Mouse (Mus musculus): ENCODE data around the gene Brd1. TPM values are rescaled to one million over a fixed set of nuclear protein-coding genes. Genes with fewer than 3 reads are reported as not detected.

Brd1 gene
- total RNA-seq, 2 experiments from 2014 or later: 40.9 to 52.5 TPM

- ATAC-seq (replicated peaks; ENCODE audit: poor library complexity, severe bottlenecking): no peak
Measured at GRCm38 (mm10) chr15:88692720-88693119, 41.3 kb downstream of the Brd1 start.

GRCm38 (mm10) chr15:88691129-88691528, 42.9 kb downstream of the Brd1 start:
- no peak for ATAC-seq (replicated peaks; ENCODE audit: poor library complexity, severe bottlenecking)

GRCm38 (mm10) chr15:88688120-88688519, 45.9 kb downstream of the Brd1 start:
- no peak for ATAC-seq (replicated peaks; ENCODE audit: poor library complexity, severe bottlenecking)

- ATAC-seq (replicated peaks; ENCODE audit: poor library complexity, severe bottlenecking): no peak
Measured at GRCm38 (mm10) chr15:88686725-88687124, 47.3 kb downstream of the Brd1 start.

DNA sequence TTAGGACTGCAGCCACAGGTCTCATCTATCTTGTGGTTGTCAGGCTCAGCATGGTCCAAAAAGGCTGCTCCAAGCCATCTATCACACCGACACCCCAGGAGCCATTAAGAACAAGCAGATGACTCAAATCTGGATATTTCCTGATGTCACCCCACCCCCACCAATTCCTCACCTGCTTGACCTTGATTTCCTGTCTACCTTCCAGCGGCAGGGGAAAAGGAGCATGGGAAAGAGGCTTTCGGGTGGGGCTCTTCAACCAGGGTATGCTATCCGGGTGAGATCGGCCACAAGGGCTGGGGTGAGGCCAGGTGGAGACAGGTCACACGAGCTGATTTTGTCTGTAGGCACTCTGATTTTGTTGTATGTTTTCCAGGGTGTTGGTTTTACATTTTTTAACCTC, 50.0 kb downstream of the Brd1 start:
- 0 out of 2 replicates have a peak, but pooled peaks have one; percentile 25 for ATAC-seq (replicated peaks; ENCODE audit: poor library complexity, severe bottlenecking)

DNA sequence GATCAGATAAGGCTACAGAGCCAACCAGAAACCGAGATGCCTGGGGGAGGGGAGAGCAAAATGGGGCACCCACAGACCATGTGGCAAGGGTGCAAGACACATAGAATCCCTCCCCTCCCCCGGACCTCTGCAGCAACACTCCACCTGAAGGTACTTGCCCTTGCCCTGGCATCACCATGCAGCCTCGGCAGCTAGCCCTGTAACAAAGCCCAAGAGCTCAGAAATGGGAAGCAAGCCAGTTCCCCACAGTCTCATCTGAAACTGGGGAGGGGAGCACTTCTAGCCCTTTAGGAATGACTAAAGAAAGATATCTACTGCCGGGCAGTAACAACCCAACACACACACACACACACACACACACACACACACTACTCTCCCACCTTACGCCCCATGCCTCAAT, 53.1 kb downstream of the Brd1 start:
- ATAC-seq (replicated peaks; ENCODE audit: poor library complexity, severe bottlenecking): 0 out of 2 replicates have a peak, but pooled peaks have one; percentile 15

- no peak for ATAC-seq (replicated peaks; ENCODE audit: poor library complexity, severe bottlenecking)
Measured at GRCm38 (mm10) chr15:88677568-88677967, 56.5 kb downstream of the Brd1 start.

DNA sequence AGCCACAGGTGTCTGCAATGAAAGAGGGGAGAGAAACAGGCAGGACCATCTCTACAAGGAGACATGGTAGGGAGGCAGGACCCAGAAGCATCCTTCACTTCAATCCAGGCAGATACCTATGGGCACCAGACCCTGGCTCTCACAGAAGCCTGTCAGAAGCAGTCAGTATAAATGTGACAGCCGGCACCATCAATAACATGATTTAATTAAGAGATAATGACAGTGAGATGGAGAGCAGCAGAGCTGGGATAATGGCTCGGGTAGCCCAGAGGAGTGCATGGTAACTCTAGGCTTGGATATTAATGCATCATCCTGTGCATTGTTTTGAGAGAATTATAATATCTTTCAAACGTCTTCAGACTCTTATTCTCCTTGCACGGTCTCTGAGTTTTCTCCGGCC, 58.0 kb downstream of the Brd1 start:
- no peak for ATAC-seq (replicated peaks; ENCODE audit: poor library complexity, severe bottlenecking)

DNA sequence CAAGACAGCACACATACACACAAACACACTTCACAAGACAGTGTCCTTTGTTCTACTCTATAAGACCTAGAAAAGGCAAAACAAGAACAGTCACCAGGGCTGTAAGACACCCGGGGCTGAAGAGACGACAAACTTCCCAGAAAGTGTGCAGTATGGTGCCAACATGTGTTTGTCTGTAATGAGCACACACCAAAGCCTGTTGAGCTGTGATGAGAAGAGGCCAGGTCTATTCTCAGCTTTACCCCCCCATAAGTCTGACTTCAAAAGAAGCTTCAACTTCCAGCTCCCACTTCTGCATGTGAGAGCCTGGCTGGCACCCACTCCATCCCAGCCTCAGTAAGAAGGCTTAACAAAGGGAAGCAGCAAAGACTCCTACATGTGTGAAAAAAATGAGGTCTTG, 65.3 kb downstream of the Brd1 start:
- ATAC-seq (replicated peaks; ENCODE audit: poor library complexity, severe bottlenecking): no peak

GRCm38 (mm10) chr15:88667653-88668052, 66.4 kb downstream of the Brd1 start:
- ATAC-seq (replicated peaks; ENCODE audit: poor library complexity, severe bottlenecking): no peak

DNA sequence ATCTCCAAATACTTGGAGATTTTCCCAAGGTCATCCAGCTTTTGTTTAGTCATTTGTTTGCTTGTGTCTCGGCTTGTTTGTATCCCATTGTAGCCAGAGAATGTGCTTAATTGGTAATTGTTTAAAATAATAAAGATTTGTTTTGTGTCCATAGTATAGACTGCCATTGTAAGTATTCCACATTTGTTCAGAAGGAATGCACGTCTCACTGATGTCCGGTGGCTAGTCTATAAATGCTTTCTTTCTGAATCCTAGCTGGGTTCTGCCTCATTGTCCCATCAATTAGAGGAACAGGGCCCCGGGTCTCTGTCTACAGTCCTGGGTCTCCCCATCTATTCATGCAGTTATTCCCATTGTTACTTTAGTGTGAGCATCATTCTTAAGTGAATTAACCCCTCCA, 68.2 kb downstream of the Brd1 start:
- ATAC-seq (replicated peaks; ENCODE audit: poor library complexity, severe bottlenecking): no peak

- ATAC-seq (replicated peaks; ENCODE audit: poor library complexity, severe bottlenecking): no peak
Measured at GRCm38 (mm10) chr15:88663041-88663440, 71.0 kb downstream of the Brd1 start.

- peak; percentile 58 for ATAC-seq (replicated peaks; ENCODE audit: poor library complexity, severe bottlenecking)
Measured at GRCm38 (mm10) chr15:88662111-88662850, 71.8 kb downstream of the Brd1 start.

GRCm38 (mm10) chr15:88661654-88662053, 72.4 kb downstream of the Brd1 start:
- no peak for ATAC-seq (replicated peaks; ENCODE audit: poor library complexity, severe bottlenecking)

DNA sequence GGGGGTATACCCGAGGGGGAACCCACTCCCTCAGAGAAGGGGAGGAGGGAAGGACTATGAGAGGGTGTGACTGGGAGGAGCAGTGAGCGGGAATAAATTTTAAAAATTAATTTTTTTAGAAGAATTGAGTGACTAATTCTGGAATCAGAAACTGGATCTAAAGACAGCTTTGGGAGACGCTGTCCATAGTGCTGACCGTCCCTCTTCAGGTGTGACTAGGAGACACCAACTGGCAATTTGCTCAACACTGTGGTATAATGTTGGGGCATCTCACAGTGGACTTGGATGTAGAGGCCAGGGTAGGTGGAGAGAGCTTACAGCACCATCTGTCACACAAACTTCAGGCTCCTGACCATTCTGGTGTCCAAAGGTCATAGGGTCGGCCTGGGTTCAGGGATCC, 82.0 kb downstream of the Brd1 start:
- ATAC-seq (replicated peaks; ENCODE audit: poor library complexity, severe bottlenecking): no peak

- peak; percentile 66 for ATAC-seq (replicated peaks; ENCODE audit: poor library complexity, severe bottlenecking)
Measured at GRCm38 (mm10) chr15:88651019-88651418, 83.0 kb downstream of the Brd1 start.

Other genes starting within 250 kb of the Brd1 start
- not detected in 2 replicates for gene Zdhhc25, start 133.9 kb downstream of the Brd1 start, total RNA-seq (2014; fragmentation: Nextera tagmentation)
- gene Zdhhc25, start 133.9 kb downstream of the Brd1 start, total RNA-seq (2017): not detected in 2 replicates
- 62.1 and 73.2 TPM in 2 replicates for gene Zbed4, start 17.4 kb upstream of the Brd1 start, total RNA-seq (2014; fragmentation: Nextera tagmentation)
- 55.0 and 61.0 TPM in 2 replicates for gene Zbed4, start 17.4 kb upstream of the Brd1 start, total RNA-seq (2017)
- 12.9 and 14.2 TPM in 2 replicates for gene Alg12, start 85.1 kb upstream of the Brd1 start, total RNA-seq (2014; fragmentation: Nextera tagmentation)
- gene Alg12, start 85.1 kb upstream of the Brd1 start, total RNA-seq (2017): 3.5 and 11.6 TPM in 2 replicates
- gene Creld2, start 85.4 kb upstream of the Brd1 start, total RNA-seq (2014; fragmentation: Nextera tagmentation): 72.9 and 76.0 TPM in 2 replicates
- gene Creld2, start 85.4 kb upstream of the Brd1 start, total RNA-seq (2017): 138 and 139 TPM in 2 replicates
- 13.8 and 14.6 TPM in 2 replicates for gene Pim3, start 128.0 kb upstream of the Brd1 start, total RNA-seq (2014; fragmentation: Nextera tagmentation)
- 13.0 and 21.3 TPM in 2 replicates for gene Pim3, start 128.0 kb upstream of the Brd1 start, total RNA-seq (2017)
- not detected in 2 replicates for gene Ttll8, start 220.2 kb upstream of the Brd1 start, total RNA-seq (2014; fragmentation: Nextera tagmentation)
- gene Ttll8, start 220.2 kb upstream of the Brd1 start, total RNA-seq (2017): not detected in 2 replicates
- gene Mlc1, start 244.8 kb upstream of the Brd1 start, total RNA-seq (2014; fragmentation: Nextera tagmentation): not detected in 2 replicates
- gene Mlc1, start 244.8 kb upstream of the Brd1 start, total RNA-seq (2017): not detected in 2 replicates
- gene Mov10l1, start 248.7 kb upstream of the Brd1 start, total RNA-seq (2014; fragmentation: Nextera tagmentation): not detected in 2 replicates
- not detected in 2 replicates for gene Mov10l1, start 248.7 kb upstream of the Brd1 start, total RNA-seq (2017)